Mouse (Mus musculus): ENCODE data around the gene Nme8. TPM values are rescaled to one million over a fixed set of nuclear protein-coding genes. Genes with fewer than 3 reads are reported as not detected.
A peak's percentile ranks its signal among the peaks of the same experiment; 100 is the strongest.

The Nme8 gene
- polyA plus RNA-seq, 2 experiments = not detected

GRCm38 (mm10) chr13:19643519-19643918 lies 54.1 kb downstream of the Nme8 start:
- H3K27ac ChIP-seq (replicated peaks; ENCODE audit: low read depth, low read length) = no peak overlapping the region
- no peaks in the 10 kb centered on the region for H3K36me3 ChIP-seq (ENCODE audit: control insufficient read depth, insufficient read depth, low read length)
- DNase-seq (ENCODE audit: low spot score) (no peak), ATAC-seq (ENCODE audit: low FRiP score, low read depth) (no peak)
- H3K9ac ChIP-seq (ENCODE audit: low read depth, low read length, severe bottlenecking) = no peak overlapping the region
- WGBS = 15% methylated on average over 1 of the region's 1 CpGs
- no peaks in the 10 kb centered on the region for H3K9me3 ChIP-seq (ENCODE audit: control insufficient read depth, low read length)
- no peaks in the 10 kb centered on the region for H3K4me1 ChIP-seq (ENCODE audit: control insufficient read depth, insufficient read depth, low read length)
- no peak for TF ChIP-seq POLR2A (IDR thresholded peaks at IDR 0.05; ENCODE audit: borderline replicate concordance, extremely low read depth, insufficient read depth, insufficient read length)
- H3K27me3 ChIP-seq (ENCODE audit: control insufficient read depth, insufficient read depth, low read length) = no peaks in the 10 kb centered on the region
- no peak overlapping the region for H3K4me3 ChIP-seq (replicated peaks; ENCODE audit: low read length)
- H3K4me2 ChIP-seq (replicated peaks; ENCODE audit: low read depth, low read length, severe bottlenecking) = no peak overlapping the region

- H3K9ac ChIP-seq (ENCODE audit: low read depth, low read length, severe bottlenecking) = no peak overlapping the region
- DNase-seq (ENCODE audit: low spot score) = no peak
- H3K4me1 ChIP-seq (ENCODE audit: control insufficient read depth, insufficient read depth, low read length) = no peaks in the 10 kb centered on the region
- H3K9me3 ChIP-seq (ENCODE audit: control insufficient read depth, low read length) = no peaks in the 10 kb centered on the region
- H3K27ac ChIP-seq (replicated peaks; ENCODE audit: low read depth, low read length) = no peak overlapping the region
- H3K4me3 ChIP-seq (replicated peaks; ENCODE audit: low read length) = no peak overlapping the region
- no peak overlapping the region for H3K4me2 ChIP-seq (replicated peaks; ENCODE audit: low read depth, low read length, severe bottlenecking)
- 77% methylated on average over 2 of the region's 2 CpGs for WGBS
- H3K27me3 ChIP-seq (ENCODE audit: control insufficient read depth, insufficient read depth, low read length) = no peaks in the 10 kb centered on the region
- ATAC-seq (ENCODE audit: low FRiP score, low read depth) = no peak
- H3K36me3 ChIP-seq (ENCODE audit: control insufficient read depth, insufficient read depth, low read length) = no peaks in the 10 kb centered on the region
- no peak for TF ChIP-seq POLR2A (IDR thresholded peaks at IDR 0.05; ENCODE audit: borderline replicate concordance, extremely low read depth, insufficient read depth, insufficient read length)
These were observed 57.3 kb downstream of the Nme8 start for GRCm38 (mm10) chr13:19640203-19640851.

GRCm38 (mm10) chr13:19636131-19636530 lies 61.5 kb downstream of the Nme8 start:
- no peak overlapping the region for H3K27ac ChIP-seq (replicated peaks; ENCODE audit: low read depth, low read length)
- no peak overlapping the region for H3K4me3 ChIP-seq (replicated peaks; ENCODE audit: low read length)
- no peak for TF ChIP-seq POLR2A (IDR thresholded peaks at IDR 0.05; ENCODE audit: borderline replicate concordance, extremely low read depth, insufficient read depth, insufficient read length)
- no peaks in the 10 kb centered on the region for H3K4me1 ChIP-seq (ENCODE audit: control insufficient read depth, insufficient read depth, low read length)
- H3K36me3 ChIP-seq (ENCODE audit: control insufficient read depth, insufficient read depth, low read length) = no peaks in the 10 kb centered on the region
- DNase-seq (ENCODE audit: low spot score) = peak; percentile 16
- no peak overlapping the region for H3K4me2 ChIP-seq (replicated peaks; ENCODE audit: low read depth, low read length, severe bottlenecking)
- H3K9ac ChIP-seq (ENCODE audit: low read depth, low read length, severe bottlenecking) = no peak overlapping the region
- 68% methylated on average over 4 of the region's 4 CpGs for WGBS
- H3K9me3 ChIP-seq (ENCODE audit: control insufficient read depth, low read length) = no peaks in the 10 kb centered on the region
- H3K27me3 ChIP-seq (ENCODE audit: control insufficient read depth, insufficient read depth, low read length) = no peaks in the 10 kb centered on the region
- ATAC-seq (ENCODE audit: low FRiP score, low read depth) = no peak

GRCm38 (mm10) chr13:19630768-19631709 lies 66.6 kb downstream of the Nme8 start:
- no peak for DNase-seq (ENCODE audit: low spot score)
- 90% methylated on average over 5 of the region's 5 CpGs for WGBS
- Histone ChIP-seq H3K36me3 (ENCODE audit: control insufficient read depth, insufficient read depth, low read length) (no peaks in the 10 kb centered on the region), H3K27me3 (ENCODE audit: control insufficient read depth, insufficient read depth, low read length) (no peaks in the 10 kb centered on the region), H3K4me2 (replicated peaks; ENCODE audit: low read depth, low read length, severe bottlenecking) (no peak overlapping the region), H3K4me1 (ENCODE audit: control insufficient read depth, insufficient read depth, low read length) (no peaks in the 10 kb centered on the region), H3K9ac (ENCODE audit: low read depth, low read length, severe bottlenecking) (no peak overlapping the region), H3K27ac (replicated peaks; ENCODE audit: low read depth, low read length) (no peak overlapping the region), H3K4me3 (replicated peaks; ENCODE audit: low read length) (no peak overlapping the region), H3K9me3 (ENCODE audit: control insufficient read depth, low read length) (no peaks in the 10 kb centered on the region)
- ATAC-seq (ENCODE audit: low FRiP score, low read depth) = no peak
- TF ChIP-seq POLR2A (IDR thresholded peaks at IDR 0.05; ENCODE audit: borderline replicate concordance, extremely low read depth, insufficient read depth, insufficient read length) = no peak

GRCm38 (mm10) chr13:19626473-19626872 lies 71.1 kb downstream of the Nme8 start:
- DNase-seq (ENCODE audit: low spot score) (no peak), ATAC-seq (ENCODE audit: low FRiP score, low read depth) (no peak)
- Histone ChIP-seq H3K4me1 (ENCODE audit: control insufficient read depth, insufficient read depth, low read length) (no peaks in the 10 kb centered on the region; the same call in 1 of the 2 replicates), H3K4me3 (replicated peaks; ENCODE audit: low read length) (no peak overlapping the region), H3K9me3 (ENCODE audit: control insufficient read depth, low read length) (no peaks in the 10 kb centered on the region), H3K27ac (replicated peaks; ENCODE audit: low read depth, low read length) (no peak overlapping the region), H3K27me3 (ENCODE audit: control insufficient read depth, insufficient read depth, low read length) (peaks cover 18% of the 10 kb centered on the region; the same call in 1 of the 2 replicates), H3K9ac (ENCODE audit: low read depth, low read length, severe bottlenecking) (no peak overlapping the region), H3K36me3 (ENCODE audit: control insufficient read depth, insufficient read depth, low read length) (no peaks in the 10 kb centered on the region), H3K4me2 (replicated peaks; ENCODE audit: low read depth, low read length, severe bottlenecking) (no peak overlapping the region)
- no peak for TF ChIP-seq POLR2A (IDR thresholded peaks at IDR 0.05; ENCODE audit: borderline replicate concordance, extremely low read depth, insufficient read depth, insufficient read length)
- WGBS = 69% methylated on average over 1 of the region's 1 CpGs

Data from limb, embryonic 14.5 days (tissue).